Mouse (Mus musculus): Measurements from ENCODE around the gene Lsamp. TPM values are rescaled to one million over a fixed set of nuclear protein-coding genes. Genes with fewer than 3 reads are reported as not detected.

Lsamp gene
- total RNA-seq, 2 experiments from 2014 or later, result 1.1 to 1.8 TPM

DNA sequence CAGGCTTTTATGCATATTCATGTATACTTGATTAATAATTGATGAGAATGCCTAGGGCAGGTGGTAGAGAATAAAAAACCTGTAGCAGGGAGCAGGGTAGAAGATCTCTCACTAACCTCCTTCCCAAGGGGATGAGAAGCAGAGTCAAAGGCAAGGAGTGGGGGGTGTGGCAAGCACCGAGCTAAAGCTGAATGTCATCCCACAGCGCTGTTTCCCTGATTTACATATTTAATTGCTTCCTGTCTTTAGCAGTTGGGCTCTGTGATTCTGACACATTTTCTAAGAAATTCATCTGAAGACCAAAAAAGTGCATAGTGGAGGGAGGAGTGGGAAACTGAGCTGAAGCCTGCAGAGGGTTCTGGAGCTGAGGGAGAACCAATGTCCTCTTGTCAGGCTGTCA, 708.1 kb downstream of the Lsamp start:
- no peak for DNase-seq

- no peak for DNase-seq
These were observed 713.1 kb downstream of the Lsamp start for GRCm38 (mm10) chr16:40697253-40697652.

DNA sequence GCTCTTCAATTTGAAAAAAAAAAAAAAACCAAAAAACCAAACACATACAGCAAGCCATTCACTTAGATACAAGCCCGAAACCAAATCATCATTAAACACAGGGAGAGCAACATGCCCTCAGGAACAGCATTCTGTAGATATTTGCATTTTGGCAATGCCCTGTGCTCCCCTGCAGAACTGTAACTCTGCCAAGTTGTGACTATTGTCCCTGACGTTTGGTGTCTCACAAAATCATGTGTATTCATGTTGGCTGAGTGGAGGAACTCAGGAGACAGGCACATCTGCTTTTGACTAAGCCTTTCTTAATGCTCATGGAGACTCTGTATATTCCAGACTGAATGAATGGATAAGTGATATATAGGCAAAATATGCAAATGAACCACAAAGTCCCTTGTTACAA, 724.4 kb downstream of the Lsamp start:
- no peak for DNase-seq

DNA sequence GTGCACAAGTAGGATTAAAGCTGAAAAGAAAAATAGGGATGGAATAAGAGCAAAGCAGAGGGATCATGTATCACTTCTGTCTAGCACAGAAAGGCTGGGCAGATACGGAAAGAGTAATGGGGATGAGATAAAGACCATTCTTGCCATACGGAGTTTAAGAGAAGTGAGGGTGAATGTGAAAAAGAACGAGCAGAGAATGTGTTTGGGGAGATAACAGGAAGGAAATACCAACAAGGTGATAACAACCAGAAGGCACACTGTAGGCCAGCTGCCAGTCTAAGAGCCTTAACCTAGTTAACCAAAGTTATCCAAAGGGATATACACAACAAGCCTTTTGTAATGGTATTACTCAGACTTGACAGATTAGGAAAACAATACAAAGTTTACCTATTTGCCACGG, 725.4 kb downstream of the Lsamp start:
- no peak for DNase-seq

- no peak for DNase-seq
These were observed 725.9 kb downstream of the Lsamp start for GRCm38 (mm10) chr16:40710068-40710467.

GRCm38 (mm10) chr16:40710491-40710890, 726.3 kb downstream of the Lsamp start:
- no peak for DNase-seq

DNA sequence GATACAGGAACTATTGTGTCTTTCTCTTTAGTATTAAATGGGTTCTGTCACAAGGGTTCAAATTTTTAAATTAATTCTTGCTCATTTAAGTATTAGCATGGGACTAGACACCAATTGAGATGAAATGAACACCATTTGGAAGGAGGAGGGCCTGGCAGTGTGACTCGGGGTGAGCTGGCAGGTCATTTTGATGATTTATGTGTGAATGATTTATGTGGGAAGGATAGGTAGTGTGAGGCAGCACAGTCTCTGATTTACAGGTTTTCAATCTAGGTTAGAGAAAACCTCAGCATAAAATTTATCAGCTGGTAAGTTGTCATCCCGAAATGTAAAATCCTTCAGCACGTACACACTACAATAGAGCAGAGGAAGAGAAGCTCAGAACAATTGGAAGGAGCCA, 729.6 kb downstream of the Lsamp start:
- no peak for DNase-seq

GRCm38 (mm10) chr16:40739015-40739414, 754.9 kb downstream of the Lsamp start:
- DNase-seq, result peak in 1 of 2 experiments; percentile 7

DNA sequence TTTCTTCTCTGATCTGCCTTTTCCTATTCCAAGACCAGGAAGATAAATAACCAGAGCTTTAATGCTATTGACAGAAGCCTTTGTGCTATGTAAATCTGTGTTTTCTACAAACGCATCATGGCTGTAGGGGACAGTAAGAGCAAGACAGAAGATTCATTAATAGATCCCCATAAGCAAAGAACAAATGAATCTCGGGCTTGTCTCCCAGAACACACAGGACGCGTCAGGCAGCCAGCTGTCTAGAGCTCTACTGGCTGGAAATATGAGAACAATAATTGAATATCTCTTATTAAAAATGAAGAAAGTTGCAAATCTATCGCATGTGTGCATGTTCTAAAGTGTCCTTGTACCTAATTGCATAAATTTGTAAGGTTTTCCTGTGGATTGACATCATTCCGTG, 755.6 kb downstream of the Lsamp start:
- no peak for DNase-seq

- no peak for DNase-seq
These were observed 756.1 kb downstream of the Lsamp start for GRCm38 (mm10) chr16:40740273-40740672.

DNA sequence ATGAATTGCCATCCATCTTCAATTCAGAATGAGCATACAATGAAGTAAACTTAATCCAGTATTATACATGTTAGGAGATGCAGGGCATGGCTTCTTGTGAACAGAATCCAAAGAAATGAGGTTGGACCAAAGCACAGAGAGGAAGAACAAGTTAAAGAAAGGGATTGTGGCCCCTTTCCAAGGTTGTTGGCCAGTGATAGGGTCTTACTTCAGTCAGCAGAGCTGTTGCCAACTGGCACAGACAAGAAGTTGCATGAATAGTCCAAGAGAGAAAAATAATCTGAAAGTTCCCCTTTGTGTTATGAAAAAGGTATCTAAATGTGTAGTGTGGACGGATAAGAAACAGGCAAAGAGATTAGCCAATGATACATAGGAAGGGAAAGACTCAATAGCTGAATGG, 843.0 kb downstream of the Lsamp start:
- peak; percentile 2 to 5 for DNase-seq

DNA sequence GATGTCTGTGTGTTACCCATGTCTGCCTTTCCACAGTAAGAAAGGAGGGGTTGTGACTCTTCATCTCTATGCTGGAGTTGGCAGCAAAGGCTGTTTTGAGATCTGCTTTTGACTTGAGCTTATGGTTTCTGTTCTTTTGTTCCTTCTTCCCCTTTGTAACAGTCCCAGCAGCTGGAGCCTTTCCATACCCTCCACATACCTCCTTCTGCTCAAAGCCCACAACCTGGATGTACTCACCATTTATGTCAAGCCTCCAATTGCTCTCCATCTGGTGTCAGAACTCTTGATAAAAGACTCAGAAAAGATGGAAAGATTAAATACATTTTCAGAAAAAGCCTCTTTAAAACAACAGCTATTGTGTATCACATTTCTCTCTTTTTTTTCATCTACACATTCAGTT, 847.4 kb downstream of the Lsamp start:
- DNase-seq, result no peak

- DNase-seq, result no peak
These were observed 857.6 kb downstream of the Lsamp start for GRCm38 (mm10) chr16:40841765-40842164.

DNA sequence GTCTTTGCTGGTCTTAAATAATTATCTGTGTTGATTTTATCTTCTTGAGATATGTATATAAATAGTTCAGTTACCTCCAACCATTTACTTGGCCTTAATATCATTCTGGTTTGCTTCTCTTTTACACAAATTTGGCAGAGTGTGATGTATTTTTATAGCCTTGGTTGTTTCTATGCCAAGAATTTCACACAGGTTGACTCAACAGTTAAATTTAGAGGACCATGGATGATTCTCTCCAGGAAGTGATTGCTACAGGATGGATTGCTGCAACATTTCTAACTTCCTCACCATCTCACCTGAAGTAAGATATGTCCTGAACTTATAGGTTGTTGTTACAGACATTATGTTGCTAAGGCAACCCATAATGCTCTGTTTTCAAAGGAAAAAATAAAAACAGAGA, 882.6 kb downstream of the Lsamp start:
- no peak for DNase-seq

GRCm38 (mm10) chr16:40878301-40878700, 894.1 kb downstream of the Lsamp start:
- DNase-seq, result no peak

DNA sequence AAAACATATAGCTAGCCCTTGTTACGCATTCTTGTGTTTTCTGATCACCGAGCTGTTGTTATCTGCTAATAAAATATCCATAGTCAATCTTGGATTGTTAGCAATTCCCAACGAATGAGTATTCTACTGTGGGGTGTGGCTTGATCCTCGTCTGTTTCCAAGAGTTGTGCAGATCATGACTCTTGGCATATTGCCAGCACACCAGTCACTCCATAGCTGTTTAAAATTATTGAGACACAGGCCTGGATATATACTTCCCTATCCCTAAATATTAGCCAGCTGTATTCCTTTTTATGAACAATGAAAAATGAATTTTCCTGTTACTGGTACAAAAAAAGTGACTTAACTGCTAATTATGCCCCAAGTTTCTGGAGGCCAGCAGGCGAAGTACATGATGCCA, 897.8 kb downstream of the Lsamp start:
- no peak for DNase-seq

- DNase-seq, result no peak
These were observed 907.2 kb downstream of the Lsamp start for GRCm38 (mm10) chr16:40891338-40891737.

DNA sequence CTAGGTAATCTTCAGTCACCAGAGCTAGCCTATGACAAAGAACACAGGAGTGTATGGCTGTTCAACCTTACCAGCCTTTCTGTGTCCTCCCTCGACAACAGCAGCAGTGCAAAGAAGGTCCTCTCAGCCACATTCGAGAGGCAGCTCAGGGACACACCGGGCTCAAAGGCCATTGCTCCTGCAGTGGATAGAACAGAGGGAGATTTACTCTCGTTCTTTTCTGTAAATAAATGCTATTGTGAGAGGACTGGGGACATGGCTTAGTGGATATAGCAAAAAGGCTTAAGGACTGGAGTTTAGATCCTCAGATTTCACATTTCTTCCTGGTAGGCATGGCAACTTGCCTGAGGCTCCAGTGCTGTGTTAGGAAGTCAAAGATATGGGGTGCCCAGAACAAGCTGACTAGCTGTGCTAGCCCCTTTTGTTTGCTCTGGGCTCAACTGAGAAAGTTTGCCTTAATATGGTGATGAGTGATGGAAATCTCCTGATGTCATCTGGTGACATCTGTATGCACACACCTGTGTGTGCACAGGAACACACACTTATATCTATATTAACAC, 913.7 kb downstream of the Lsamp start:
- DNase-seq, result no peak

DNA sequence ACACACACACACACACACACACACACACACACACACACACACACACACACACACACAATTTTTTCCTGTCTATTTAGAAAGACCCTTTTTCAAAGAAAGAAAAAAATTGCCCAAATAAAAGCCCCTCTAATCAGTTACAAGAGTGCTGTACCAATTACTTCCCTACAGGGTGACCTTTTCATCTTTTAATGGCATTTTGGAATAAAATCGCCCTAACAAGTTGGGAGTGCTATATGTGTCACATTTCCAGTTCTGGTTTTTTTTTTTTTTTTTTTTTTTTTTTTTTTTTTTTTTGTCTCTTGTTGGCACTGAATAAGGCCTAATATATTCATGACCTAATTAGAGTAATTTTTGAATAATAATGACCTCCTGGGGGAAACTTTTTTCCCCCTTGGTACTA, 923.7 kb downstream of the Lsamp start:
- no peak for DNase-seq

DNA sequence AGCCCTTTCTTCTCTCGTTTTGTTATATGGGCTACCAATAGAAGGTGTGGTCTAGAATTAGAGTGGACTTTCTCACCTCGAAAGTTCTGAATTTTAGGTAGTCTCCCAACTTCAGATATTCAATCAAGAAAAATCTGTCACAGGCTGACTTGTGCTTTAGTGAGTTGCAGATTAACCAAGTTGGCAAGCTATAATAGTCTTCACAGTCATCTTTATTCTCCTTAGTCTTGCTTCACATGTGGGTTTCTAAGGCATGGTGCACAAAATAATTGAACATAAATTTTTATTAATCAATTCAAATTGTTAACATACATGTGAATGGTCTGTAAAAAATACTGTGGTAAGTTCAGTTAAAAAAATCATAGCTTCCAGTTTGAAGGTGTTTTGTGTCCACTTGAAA, 930.0 kb downstream of the Lsamp start:
- DNase-seq, result no peak

- no peak for DNase-seq
These were observed 946.4 kb downstream of the Lsamp start for GRCm38 (mm10) chr16:40930596-40930995.

- DNase-seq, result no peak
These were observed 958.1 kb downstream of the Lsamp start for GRCm38 (mm10) chr16:40942266-40942665.

GRCm38 (mm10) chr16:40945834-40946233, 961.7 kb downstream of the Lsamp start:
- peak in 1 of 2 experiments; percentile 2 for DNase-seq

GRCm38 (mm10) chr16:40948013-40948412, 963.9 kb downstream of the Lsamp start:
- no peak for DNase-seq

GRCm38 (mm10) chr16:40959211-40959610, 975.0 kb downstream of the Lsamp start:
- no peak for DNase-seq
